Mouse (Mus musculus): Measurements from ENCODE around the gene Il5.

The Il5 gene

GRCm38 (mm10) chr11:53720715-53721114 is at the start of gene Il5:
TSS of gene Il5 (plus strand) at chr11:53720794.
- DNase-seq (ENCODE audit: low spot score in 2 of 2) = no peak

- no peak for DNase-seq (ENCODE audit: low spot score in 2 of 2)
These were observed 49.2 kb upstream of the Il5 start for GRCm38 (mm10) chr11:53671414-53671813.

- no peak for DNase-seq (ENCODE audit: low spot score in 2 of 2)
These were observed 40.5 kb upstream of the Il5 start for GRCm38 (mm10) chr11:53680141-53680540.

- DNase-seq (ENCODE audit: low spot score in 2 of 2) = no peak
These were observed 38.9 kb upstream of the Il5 start for GRCm38 (mm10) chr11:53681686-53682085.

- no peak for DNase-seq (ENCODE audit: low spot score in 2 of 2)
These were observed 38.4 kb upstream of the Il5 start for GRCm38 (mm10) chr11:53682170-53682569.

- no peak for DNase-seq (ENCODE audit: low spot score in 2 of 2)
These were observed 37.5 kb upstream of the Il5 start for GRCm38 (mm10) chr11:53682994-53683530.

GRCm38 (mm10) chr11:53691979-53692378 is 28.6 kb upstream of the Il5 start:
- no peak for DNase-seq (ENCODE audit: low spot score in 2 of 2)

GRCm38 (mm10) chr11:53698521-53698920 is 22.1 kb upstream of the Il5 start:
- no peak for DNase-seq (ENCODE audit: low spot score in 2 of 2)

- no peak for DNase-seq (ENCODE audit: low spot score in 2 of 2)
These were observed 21.2 kb upstream of the Il5 start for GRCm38 (mm10) chr11:53699351-53699750.

GRCm38 (mm10) chr11:53706236-53706933 is 14.2 kb upstream of the Il5 start:
- peak; percentile 1 to 19 for DNase-seq (ENCODE audit: low spot score in 2 of 2)

- DNase-seq (ENCODE audit: low spot score in 2 of 2) = peak; percentile 88 to 90
These were observed 13.5 kb upstream of the Il5 start, which contains the start of gene Rad50 for GRCm38 (mm10) chr11:53706934-53707717. TSS of gene Rad50 (minus strand) at chr11:53707319.

GRCm38 (mm10) chr11:53707718-53708009 is 12.9 kb upstream of the Il5 start:
- DNase-seq (ENCODE audit: low spot score in 2 of 2) = no peak

- no peak for DNase-seq (ENCODE audit: low spot score in 2 of 2)
These were observed 893 bp upstream of the Il5 start for GRCm38 (mm10) chr11:53719701-53720100.

GRCm38 (mm10) chr11:53731457-53731856 is 10.9 kb downstream of the Il5 start:
- DNase-seq (ENCODE audit: low spot score in 2 of 2) = no peak

- no peak for DNase-seq (ENCODE audit: low spot score in 2 of 2)
These were observed 11.7 kb downstream of the Il5 start for GRCm38 (mm10) chr11:53732244-53732643.

- no peak for DNase-seq (ENCODE audit: low spot score in 2 of 2)
These were observed 13.2 kb downstream of the Il5 start for GRCm38 (mm10) chr11:53733824-53734223.

- DNase-seq (ENCODE audit: low spot score in 2 of 2) = no peak
These were observed 13.8 kb downstream of the Il5 start for GRCm38 (mm10) chr11:53734431-53734830.

GRCm38 (mm10) chr11:53734970-53735681 is 14.5 kb downstream of the Il5 start:
- no peak for DNase-seq (ENCODE audit: low spot score in 2 of 2)

- DNase-seq (ENCODE audit: low spot score in 2 of 2) = peak; percentile 25 to 31
These were observed 15.2 kb downstream of the Il5 start for GRCm38 (mm10) chr11:53735682-53736245.

- peak; percentile 56 to 71 for DNase-seq (ENCODE audit: low spot score in 2 of 2)
These were observed 16.4 kb downstream of the Il5 start for GRCm38 (mm10) chr11:53736771-53737572.

GRCm38 (mm10) chr11:53737573-53737946 is 17.0 kb downstream of the Il5 start:
- DNase-seq (ENCODE audit: low spot score in 2 of 2) = peak in 1 of 2 experiments; percentile 36

Measured in right cerebral cortex, postnatal 36 days (tissue).